Mouse (Mus musculus): ENCODE measurements at regions not wholly inside any gene's neighbourhood (a gene's known extent, or its start where the extent isn't known, plus 50 kb on each side); places are given as distances from the start of the nearest gene placed in this dataset.

GRCm38 (mm10) chr3:144088261-144088884 lies 116.6 kb downstream of the Lmo4 start:
- no peak for TF ChIP-seq EP300 (IDR thresholded peaks at IDR 0.05; ENCODE audit: low read depth)
- TF ChIP-seq CTCF (IDR thresholded peaks at IDR 0.05; ENCODE audit: low read depth) = no peak

All from heart, postnatal 0 days (tissue).